Mouse (Mus musculus) skeletal muscle tissue, adult 2 months (tissue): ENCODE results near the gene Agbl4.

ENCODE experiments used
- DNase-seq: peaks from one replicate; pipeline ENCODE4 v3.0.0-alpha.2; 2012; ENCODE audit warnings: low read depth, low spot score

Gene Agbl4

GRCm38 (mm10) chr4:111493750-111494404, 1096.4 kb downstream of the Agbl4 start:
- no peak for DNase-seq

- DNase-seq: peak; percentile 11
Observed at GRCm38 (mm10) chr4:111495949-111496348, 1098.5 kb downstream of the Agbl4 start.

- DNase-seq: no peak
Observed at GRCm38 (mm10) chr4:111498751-111499150, 1101.3 kb downstream of the Agbl4 start.

- no peak for DNase-seq
Observed at GRCm38 (mm10) chr4:111501441-111501840, 1104.0 kb downstream of the Agbl4 start.

- DNase-seq: no peak
Observed at GRCm38 (mm10) chr4:111502965-111503727, 1105.7 kb downstream of the Agbl4 start.

- DNase-seq: no peak
Observed at GRCm38 (mm10) chr4:111504952-111505351, 1107.5 kb downstream of the Agbl4 start.

GRCm38 (mm10) chr4:111510129-111510528, 1112.7 kb downstream of the Agbl4 start:
- no peak for DNase-seq

- no peak for DNase-seq
Observed at GRCm38 (mm10) chr4:111513921-111514320, 1116.5 kb downstream of the Agbl4 start.

GRCm38 (mm10) chr4:111516136-111516535, 1118.7 kb downstream of the Agbl4 start:
- DNase-seq: no peak

GRCm38 (mm10) chr4:111517063-111517792, 1119.8 kb downstream of the Agbl4 start:
- no peak for DNase-seq

GRCm38 (mm10) chr4:111518191-111518590, 1120.7 kb downstream of the Agbl4 start:
- DNase-seq: no peak

- no peak for DNase-seq
Observed at GRCm38 (mm10) chr4:111519267-111519666, 1121.8 kb downstream of the Agbl4 start.

GRCm38 (mm10) chr4:111520006-111520405, 1122.5 kb downstream of the Agbl4 start:
- no peak for DNase-seq

- DNase-seq: no peak
Observed at GRCm38 (mm10) chr4:111522974-111523373, 1125.5 kb downstream of the Agbl4 start.

- no peak for DNase-seq
Observed at GRCm38 (mm10) chr4:111528961-111529360, 1131.5 kb downstream of the Agbl4 start.

- no peak for DNase-seq
Observed at GRCm38 (mm10) chr4:111529996-111530395, 1132.5 kb downstream of the Agbl4 start.

- DNase-seq: no peak
Observed at GRCm38 (mm10) chr4:111530537-111530936, 1133.1 kb downstream of the Agbl4 start.

- DNase-seq: no peak
Observed at GRCm38 (mm10) chr4:111544684-111545083, 1147.2 kb downstream of the Agbl4 start.

- DNase-seq: no peak
Observed at GRCm38 (mm10) chr4:111546009-111546408, 1148.5 kb downstream of the Agbl4 start.

GRCm38 (mm10) chr4:111555426-111555825, 1158.0 kb downstream of the Agbl4 start:
- DNase-seq: no peak

- DNase-seq: no peak
Observed at GRCm38 (mm10) chr4:111577087-111577773, 1179.8 kb downstream of the Agbl4 start.
